Mouse (Mus musculus): ENCODE measurements at regions not wholly inside any gene's neighbourhood (a gene's known extent, or its start where the extent isn't known, plus 50 kb on each side); places are given as distances from the start of the nearest gene placed in this dataset.

DNA sequence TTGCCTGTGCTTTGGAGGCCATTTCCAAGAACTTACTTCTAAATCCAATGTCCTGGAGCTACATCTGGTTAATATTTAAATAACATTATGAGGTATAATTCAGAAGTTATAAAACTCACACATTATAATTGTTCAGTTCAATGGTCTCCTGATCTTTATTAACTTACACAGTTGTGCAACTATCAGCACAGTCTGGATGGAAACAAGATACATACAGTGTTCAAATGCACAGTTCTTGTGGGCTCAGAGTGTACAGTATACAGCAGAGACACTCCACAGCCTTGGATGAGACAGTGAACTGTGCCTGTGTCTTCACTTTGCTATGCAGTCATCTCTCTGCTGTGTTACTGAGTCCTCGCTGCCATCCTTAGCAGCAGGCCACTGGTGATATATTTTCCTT, 121.8 kb upstream of the Zfand5 start:
- DNase-seq (ENCODE audit: low spot score) = no peak

DNA sequence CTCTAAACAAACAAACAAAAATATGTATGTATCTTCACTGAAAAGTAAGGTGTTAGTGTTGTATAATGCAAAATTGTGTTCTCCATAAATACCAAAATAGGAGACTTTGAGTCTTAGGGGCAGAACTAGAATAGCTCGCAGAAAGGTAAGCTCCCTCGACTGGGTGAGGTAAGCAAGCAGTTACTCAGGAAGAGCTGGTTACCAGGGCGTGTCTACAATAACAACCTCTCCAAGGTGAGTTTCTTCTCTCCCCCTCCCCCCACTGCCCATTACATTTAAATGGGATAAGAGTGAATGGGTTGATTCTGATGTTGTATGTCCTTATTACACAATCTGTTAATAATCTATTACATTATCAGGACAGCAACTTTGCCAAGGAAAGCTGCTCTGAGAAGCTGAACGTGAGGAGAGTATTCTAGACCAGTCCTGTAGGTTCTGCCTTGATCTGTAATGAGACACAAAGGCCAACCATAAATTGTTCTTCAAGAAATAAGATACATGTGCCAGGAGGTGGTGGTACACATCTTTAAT, 125.2 kb upstream of the Zfand5 start:
- DNase-seq (ENCODE audit: low spot score) = no peak

DNA sequence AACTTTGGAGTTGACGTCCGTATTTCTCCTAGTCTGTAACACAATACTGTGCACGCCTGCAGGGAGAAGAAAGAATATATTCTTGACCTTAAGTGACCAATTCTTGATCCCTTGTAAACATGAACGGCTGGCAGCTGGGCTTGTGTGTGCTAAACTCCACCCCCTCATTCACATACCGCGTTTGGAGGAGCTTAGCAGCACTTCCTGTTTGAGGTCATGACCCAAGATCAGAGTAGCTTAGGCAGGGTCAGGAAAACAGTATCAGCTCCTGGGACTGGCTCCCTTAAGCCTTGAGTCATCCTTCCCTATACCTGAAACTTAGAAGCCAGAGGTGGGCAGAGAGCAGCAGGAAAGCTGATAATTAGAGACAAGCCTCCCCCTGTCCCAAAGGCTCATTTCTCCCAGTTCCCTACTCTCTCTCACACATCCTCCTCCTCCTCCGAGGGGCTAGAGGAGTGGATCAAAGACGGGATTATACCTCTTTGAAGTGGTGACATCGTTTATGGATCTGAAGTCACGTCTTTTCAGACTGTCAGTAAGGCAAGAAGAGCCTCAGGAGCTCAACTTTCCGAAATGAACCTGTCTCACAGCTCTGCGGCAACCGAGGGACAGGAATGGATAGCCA, 127.3 kb upstream of the Zfand5 start:
- peak; percentile 69 for DNase-seq (ENCODE audit: low spot score)

- no peak for DNase-seq (ENCODE audit: low spot score)
Observed at GRCm38 (mm10) chr19:21143970-21144595, 128.0 kb upstream of the Zfand5 start.

DNA sequence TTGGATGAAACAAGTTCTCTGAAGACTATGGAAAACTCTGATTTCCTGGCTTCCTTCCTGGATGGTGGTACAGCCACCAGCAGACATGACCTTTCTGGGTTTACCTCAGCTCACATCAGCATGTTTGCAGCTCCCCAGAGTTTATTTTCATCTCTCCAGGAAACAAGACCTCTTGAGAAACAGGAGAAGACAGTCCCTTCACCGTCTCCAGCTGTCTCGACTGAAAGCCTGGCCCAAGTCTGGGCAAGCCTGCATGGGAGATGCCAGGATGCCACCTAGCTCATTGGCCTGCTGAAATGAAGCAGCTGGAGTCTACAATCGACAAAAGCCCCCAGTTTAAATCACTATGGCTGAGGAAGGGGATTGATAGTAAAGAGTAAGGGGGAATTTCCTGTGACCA, 131.6 kb upstream of the Zfand5 start:
- no peak for DNase-seq (ENCODE audit: low spot score)

- no peak for DNase-seq (ENCODE audit: low spot score)
Observed at GRCm38 (mm10) chr19:21138998-21139495, 133.0 kb upstream of the Zfand5 start.

- DNase-seq (ENCODE audit: low spot score) = no peak
Observed at GRCm38 (mm10) chr19:21136756-21137155, 135.3 kb upstream of the Zfand5 start.

DNA sequence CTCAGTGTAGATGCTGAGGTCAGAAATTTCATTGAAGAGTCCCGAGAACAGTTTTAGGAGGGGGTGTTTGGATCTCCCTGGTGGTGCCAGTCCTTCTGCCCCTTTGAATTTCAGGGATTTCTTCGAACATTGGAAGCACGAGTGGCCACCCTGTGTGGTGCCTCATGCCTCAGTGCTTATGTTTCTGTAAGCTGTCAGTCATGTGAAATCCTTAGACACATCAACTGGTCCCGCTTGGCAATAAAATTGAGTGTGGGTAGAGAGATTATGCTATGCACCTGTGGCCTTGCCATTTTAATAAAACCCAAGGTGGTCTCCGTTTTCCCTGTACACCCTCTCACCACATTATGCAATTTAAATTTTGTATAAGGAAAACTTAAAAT, 136.1 kb upstream of the Zfand5 start:
- DNase-seq (ENCODE audit: low spot score) = no peak

GRCm38 (mm10) chr19:21135297-21135997, 136.6 kb upstream of the Zfand5 start:
- DNase-seq (ENCODE audit: low spot score) = peak; percentile 35

- DNase-seq (ENCODE audit: low spot score) = no peak
Observed at GRCm38 (mm10) chr19:21129653-21130052, 142.4 kb upstream of the Zfand5 start.

DNA sequence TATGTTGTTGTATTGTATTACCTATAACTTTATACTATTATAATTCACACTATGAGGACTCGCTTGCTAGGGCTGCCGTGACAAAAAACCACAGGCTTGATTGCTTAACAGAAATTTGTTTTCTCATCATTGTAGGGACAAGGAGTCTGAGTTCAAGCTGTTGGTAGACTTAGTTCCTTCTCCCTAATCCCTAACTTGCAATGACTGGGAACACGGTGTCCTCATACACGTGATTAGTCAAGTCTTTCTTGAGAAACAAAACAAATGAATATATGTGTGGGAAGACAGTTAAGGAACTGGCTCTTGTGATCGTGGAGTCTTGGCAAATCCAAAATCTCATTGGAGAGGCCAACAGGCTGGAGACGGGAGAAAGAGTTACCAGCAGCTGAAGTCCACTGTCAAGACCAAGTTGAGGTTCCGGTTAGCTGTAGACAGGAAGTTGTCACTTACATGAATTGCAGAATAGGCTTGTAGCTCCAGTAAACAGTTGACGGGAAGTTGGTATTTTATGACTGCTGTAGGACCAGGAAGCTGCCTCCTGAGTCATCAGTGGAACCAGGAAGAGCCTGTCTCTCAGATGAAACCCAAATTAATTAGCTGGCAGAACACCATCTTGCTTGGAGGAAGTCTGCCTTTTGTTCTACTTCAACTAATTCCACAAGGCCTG, 144.9 kb upstream of the Zfand5 start:
- no peak for DNase-seq (ENCODE audit: low spot score)

DNA sequence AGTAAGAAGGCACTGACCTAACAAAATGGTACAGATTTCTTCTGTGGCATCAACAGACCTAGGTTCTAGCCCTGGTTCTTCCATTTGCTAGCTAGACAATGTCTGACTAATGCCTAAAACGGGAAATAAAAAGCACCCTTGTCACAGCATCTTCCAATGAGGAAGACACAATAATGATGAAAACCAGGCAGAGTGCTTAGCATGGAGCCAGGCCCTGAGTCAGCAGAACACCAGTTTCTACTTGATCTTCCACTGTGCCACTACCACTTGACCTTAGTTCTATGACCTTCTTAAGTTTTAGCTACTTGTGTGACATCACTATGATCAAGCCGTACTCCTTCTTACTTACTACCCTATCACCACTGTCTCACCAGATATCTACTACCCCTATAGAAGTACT, 145.4 kb upstream of the Zfand5 start:
- DNase-seq (ENCODE audit: low spot score) = no peak

- DNase-seq (ENCODE audit: low spot score) = no peak
Observed at GRCm38 (mm10) chr19:21119477-21119876, 152.6 kb upstream of the Zfand5 start.

- no peak for DNase-seq (ENCODE audit: low spot score)
Observed at GRCm38 (mm10) chr19:21118782-21119181, 153.3 kb upstream of the Zfand5 start.

GRCm38 (mm10) chr19:21115693-21116092, 156.4 kb upstream of the Zfand5 start:
- DNase-seq (ENCODE audit: low spot score) = no peak

GRCm38 (mm10) chr19:21111836-21112235, 157.8 kb upstream of the Tmc1 start:
- no peak for DNase-seq (ENCODE audit: low spot score)

- no peak for DNase-seq (ENCODE audit: low spot score)
Observed at GRCm38 (mm10) chr19:21108311-21108710, 154.3 kb upstream of the Tmc1 start.

DNA sequence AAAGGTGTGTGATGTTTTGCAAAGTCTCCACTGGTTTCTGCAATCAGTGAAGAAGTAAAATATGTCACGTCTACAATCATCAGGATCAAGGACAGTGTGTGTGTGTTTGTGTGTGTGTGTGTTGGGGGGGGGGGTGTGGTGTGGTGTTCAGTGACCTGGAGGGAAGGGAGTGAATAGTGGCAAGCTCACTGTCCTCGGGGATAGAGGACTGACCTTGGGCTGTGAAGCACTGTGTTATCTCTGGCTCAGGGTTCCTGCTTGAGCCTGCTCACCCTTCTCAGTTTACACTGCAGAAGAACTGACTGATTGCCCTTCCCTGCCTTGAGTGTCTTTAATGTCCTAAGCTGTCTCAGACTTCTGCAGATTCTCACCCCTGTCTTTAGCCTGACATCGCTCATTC, 153.7 kb upstream of the Tmc1 start:
- no peak for DNase-seq (ENCODE audit: low spot score)

- DNase-seq (ENCODE audit: low spot score) = no peak
Observed at GRCm38 (mm10) chr19:21107275-21107674, 153.3 kb upstream of the Tmc1 start.

- DNase-seq (ENCODE audit: low spot score) = no peak
Observed at GRCm38 (mm10) chr19:21106766-21107165, 152.8 kb upstream of the Tmc1 start.

GRCm38 (mm10) chr19:21106241-21106669, 152.3 kb upstream of the Tmc1 start:
- no peak for DNase-seq (ENCODE audit: low spot score)

DNA sequence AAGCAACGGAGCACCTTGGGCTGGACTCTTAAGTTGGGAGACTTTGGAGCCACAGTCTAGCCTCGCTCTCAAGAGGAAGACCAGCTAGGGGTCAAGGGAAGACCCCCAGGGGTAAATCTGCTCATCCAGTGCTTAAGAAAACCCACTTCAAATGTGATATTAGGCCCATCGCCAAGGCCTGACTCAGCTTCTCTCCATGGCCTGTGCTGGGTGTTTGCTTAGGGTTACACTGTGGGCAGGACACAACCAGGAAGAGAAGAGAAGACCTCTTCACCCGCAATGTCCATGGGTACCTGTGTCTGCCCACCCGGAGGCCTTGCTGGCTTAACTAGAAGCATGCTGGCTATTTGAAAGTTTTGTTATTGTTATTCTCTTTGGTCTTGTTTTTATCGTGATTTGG, 151.0 kb upstream of the Tmc1 start:
- DNase-seq (ENCODE audit: low spot score) = no peak

All from thymus, postnatal 0 days (tissue).